8 mouse cellular contexts compared by ENCODE assay signal in the genomic region with DNA sequence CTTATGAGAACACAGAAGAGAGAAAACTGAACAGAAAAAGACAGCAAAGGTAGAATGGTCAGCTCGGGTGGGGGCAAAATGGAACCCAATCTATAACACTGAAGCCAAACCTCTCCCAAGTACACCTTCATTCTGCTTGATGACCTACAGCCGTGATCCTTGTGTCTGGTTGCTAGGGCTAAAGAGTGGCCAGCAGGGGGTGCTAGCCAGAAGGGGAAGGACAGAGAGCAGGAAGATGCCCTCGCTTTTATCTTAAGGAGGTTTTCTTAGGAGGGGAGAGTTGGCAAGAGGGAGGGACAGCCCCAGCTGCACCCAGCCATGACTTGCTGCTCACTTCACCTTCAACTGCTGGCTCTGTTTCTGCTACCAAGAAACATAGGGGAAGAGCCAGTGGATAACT. TPM values are rescaled to one million over a fixed set of nuclear protein-coding genes. Genes with fewer than 3 reads are reported as not detected.
DNase-seq lines count a peak whose midpoint lies in the region; ATAC-seq and TF ChIP-seq lines count a peak whose summit lies in the region.

No protein-coding gene starts in this region.

- no peaks in the 10 kb centered on the region for H3K4me1 ChIP-seq in intestine, embryonic 15.5 days (replicated peaks)
- H3K4me1 ChIP-seq in lung, adult 2 months (ENCODE audit: control insufficient read depth, insufficient read depth, low read length): no peaks in the 10 kb centered on the region
- H3K4me1 ChIP-seq in midbrain, embryonic 11.5 days (ENCODE audit: control insufficient read depth, insufficient read depth, low read length): no peaks in the 10 kb centered on the region

- H3K9me3 ChIP-seq in intestine, embryonic 15.5 days: no peaks in the 10 kb centered on the region
- H3K9me3 ChIP-seq in midbrain, embryonic 11.5 days (ENCODE audit: control insufficient read depth, low read length): no peaks in the 10 kb centered on the region

- no peak overlapping the region for H3K4me3 ChIP-seq in intestine, embryonic 15.5 days (replicated peaks)
- H3K4me3 ChIP-seq in lung, adult 2 months (replicated peaks; ENCODE audit: extremely low read depth, low read depth, low read length): no peak overlapping the region
- H3K4me3 ChIP-seq in midbrain, embryonic 11.5 days (ENCODE audit: low read depth, low read length): no peak overlapping the region

- ATAC-seq in intestine, embryonic 15.5 days: peak; percentile 25; the same call in 1 of the 2 replicates
- ATAC-seq in midbrain, embryonic 11.5 days (ENCODE audit: low FRiP score): no peak

- H3K4me2 ChIP-seq in intestine, embryonic 15.5 days (replicated peaks): no peak overlapping the region
- H3K4me2 ChIP-seq in midbrain, embryonic 11.5 days: no peak overlapping the region

- no peak overlapping the region for H3K9ac ChIP-seq in intestine, embryonic 15.5 days
- no peak overlapping the region for H3K9ac ChIP-seq in midbrain, embryonic 11.5 days (ENCODE audit: low read length)

- WGBS in intestine, embryonic 15.5 days: 31% methylated on average over 3 of the region's 3 CpGs
- 24% methylated on average over 3 of the region's 3 CpGs for WGBS in lung, adult 2 months
- WGBS in midbrain, embryonic 11.5 days: 57% methylated on average over 3 of the region's 3 CpGs

- TF ChIP-seq CTCF in lung, adult 2 months (IDR thresholded peaks at IDR 0.05; ENCODE audit: insufficient read depth, low read length): peak; percentile 90

- H3K27ac ChIP-seq in intestine, embryonic 15.5 days: no peak overlapping the region
- no peak overlapping the region for H3K27ac ChIP-seq in midbrain, embryonic 11.5 days (ENCODE audit: low read depth, low read length)

- H3K36me3 ChIP-seq in intestine, embryonic 15.5 days: peaks cover 49% of the 10 kb centered on the region
- H3K36me3 ChIP-seq in midbrain, embryonic 11.5 days (ENCODE audit: control insufficient read depth, insufficient read depth, low read length): peaks cover 30% of the 10 kb centered on the region

- H3K27me3 ChIP-seq in intestine, embryonic 15.5 days (replicated peaks): no peaks in the 10 kb centered on the region
- H3K27me3 ChIP-seq in midbrain, embryonic 11.5 days (ENCODE audit: control insufficient read depth, insufficient read depth, low read length): no peaks in the 10 kb centered on the region; the same call in 1 of the 2 replicates

- peak; percentile 33 to 52 for DNase-seq in urinary bladder, adult 18-20 months (ENCODE audit: low spot score in 2 of 2)
- no peak for DNase-seq in urinary bladder, postnatal 10 days (ENCODE audit: low spot score)
- DNase-seq in adrenal gland, adult 2 months: peak; percentile 75
- DNase-seq in embryo, embryonic 9.5 days (ENCODE audit: extremely low spot score): peak; percentile 56
- peak; percentile 58 for DNase-seq in lung, adult 2 months
- peak; percentile 74 for DNase-seq in right cerebral cortex, postnatal 4 days
- DNase-seq in midbrain, embryonic 11.5 days (ENCODE audit: low spot score, missing footprints): no peak

- TF ChIP-seq POLR2A in lung, adult 2 months (IDR thresholded peaks at IDR 0.05; ENCODE audit: borderline replicate concordance, extremely low read depth, low read depth, low read length): no peak

RNA-seq across cellular contexts. Expression of gene Cars, which starts 15.9 kb away (rescaled TPM):
- total RNA-seq in adrenal gland, adult 2 months (2021): 10 to 100 TPM; 42.9 to 51.3 TPM
- polyA plus RNA-seq in adrenal gland, adult 2 months (2012; rRNA removed): 9.4 and 10.5 TPM in 2 replicates
- 57.6 and 62.7 TPM in 2 replicates for polyA plus RNA-seq in intestine, embryonic 15.5 days (2015; fragmentation: Nextera tagmentation; extraction: Ambion mirVana)
- polyA plus RNA-seq in lung, adult 2 months (2012; rRNA removed): 14.4 and 17.1 TPM in 2 replicates
- polyA plus RNA-seq in midbrain, embryonic 11.5 days (2014; fragmentation: Nextera tagmentation; extraction: Ambion mirVana): 68.9 and 75.7 TPM in 2 replicates

RNA-seq across cellular contexts. Expression of gene Nap1l4, which starts 35.0 kb away (rescaled TPM):
- 100 to 1,000 TPM; 149 to 217 TPM for total RNA-seq in adrenal gland, adult 2 months (2021)
- 35.0 and 40.0 TPM in 2 replicates for polyA plus RNA-seq in adrenal gland, adult 2 months (2012; rRNA removed)
- 198 TPM in 2 replicates for polyA plus RNA-seq in intestine, embryonic 15.5 days (2015; fragmentation: Nextera tagmentation; extraction: Ambion mirVana)
- 41.9 and 57.7 TPM in 2 replicates for polyA plus RNA-seq in lung, adult 2 months (2012; rRNA removed)
- polyA plus RNA-seq in midbrain, embryonic 11.5 days (2014; fragmentation: Nextera tagmentation; extraction: Ambion mirVana): 190 and 194 TPM in 2 replicates

RNA-seq across cellular contexts. Expression of gene Tnfrsf26, which starts 44.6 kb away (rescaled TPM):
- 1 to 10 TPM in 1 of 2 experiments, under 1 TPM in 1; 0.55 to 1.1 TPM for total RNA-seq in adrenal gland, adult 2 months (2021)
- 0.17 and 0.29 TPM in 2 replicates for polyA plus RNA-seq in adrenal gland, adult 2 months (2012; rRNA removed)
- polyA plus RNA-seq in intestine, embryonic 15.5 days (2015; fragmentation: Nextera tagmentation; extraction: Ambion mirVana): 0.35 and 0.38 TPM in 2 replicates
- polyA plus RNA-seq in lung, adult 2 months (2012; rRNA removed): 0.76 and 1.8 TPM in 2 replicates
- 0.19 and 0.44 TPM in 2 replicates for polyA plus RNA-seq in midbrain, embryonic 11.5 days (2014; fragmentation: Nextera tagmentation; extraction: Ambion mirVana)

Comparison
In these comparisons a context has a peak if more than half of its experiments do, and no peak if none do; other contexts are left out.
1. DNase-seq: peak in urinary bladder, adult 18-20 months (2 of 2), adrenal gland, adult 2 months (single experiment), embryo, embryonic 9.5 days (single experiment), lung, adult 2 months (single experiment) and right cerebral cortex, postnatal 4 days (single experiment); none in urinary bladder, postnatal 10 days (single experiment) and midbrain, embryonic 11.5 days (single experiment).